Mouse (Mus musculus) hindbrain, embryonic 10.5 days (tissue): ENCODE measurements around the gene Kif26a. TPM values are rescaled to one million over a fixed set of nuclear protein-coding genes. Genes with fewer than 3 reads are reported as not detected.

Experiments used
- DNase-seq: peaks from one replicate; pipeline ENCODE4 v3.0.0-alpha.2; 2017; ENCODE audit warnings: low spot score
- H3K27ac ChIP-seq: fragments of 300-500 bp; sonication (generic); 2 replicates; pipeline ENCODE4 v1.5.1; 2016; ENCODE audit warnings: mild to moderate bottlenecking, moderate library complexity
- H3K27me3 ChIP-seq: fragments of 300-500 bp; sonication (generic); 2 replicates; pipeline ENCODE4 v1.6.1; 2016; ENCODE audit warnings: mild to moderate bottlenecking; ENCODE audit not compliant: poor library complexity, insufficient read depth, severe bottlenecking
- H3K36me3 ChIP-seq: fragments of 300-500 bp; sonication (generic); 2 replicates; pipeline ENCODE4 v1.6.1; 2016; ENCODE audit warnings: mild to moderate bottlenecking, moderate library complexity
- H3K4me1 ChIP-seq: fragments of 300-500 bp; sonication (generic); replicated peaks from 2 replicates; pipeline ENCODE4 v1.6.1; 2016; ENCODE audit warnings: mild to moderate bottlenecking
- H3K4me3 ChIP-seq: fragments of 300-500 bp; sonication (generic); 2 replicates; pipeline ENCODE4 v1.5.1; 2016; ENCODE audit warnings: mild to moderate bottlenecking, moderate library complexity
- H3K9me3 ChIP-seq: fragments of 300-500 bp; sonication (generic); 2 replicates; pipeline ENCODE4 v1.6.1; 2016; ENCODE audit warnings: mild to moderate bottlenecking, moderate library complexity
- WGBS: fragments of 180-500 bp; shearing (Covaris S2); methylation state at CpG from one replicate; pipeline ENCODE4 v1.1.7; 2016; 5-methylcytosine and 5-hydroxymethylcytosine counted together
- polyA plus RNA-seq: library from polyadenylated mRNA; unstranded; fragments of >200 nt; fragmentation: Nextera tagmentation; extraction: Ambion mirVana; gene quantifications from 2 replicates; pipeline ENCODE4 v1.2.1, GENCODE M21; 2016

The Kif26a gene
- polyA plus RNA-seq, 1 experiment from 2014 or later = 3.1 TPM

DNA sequence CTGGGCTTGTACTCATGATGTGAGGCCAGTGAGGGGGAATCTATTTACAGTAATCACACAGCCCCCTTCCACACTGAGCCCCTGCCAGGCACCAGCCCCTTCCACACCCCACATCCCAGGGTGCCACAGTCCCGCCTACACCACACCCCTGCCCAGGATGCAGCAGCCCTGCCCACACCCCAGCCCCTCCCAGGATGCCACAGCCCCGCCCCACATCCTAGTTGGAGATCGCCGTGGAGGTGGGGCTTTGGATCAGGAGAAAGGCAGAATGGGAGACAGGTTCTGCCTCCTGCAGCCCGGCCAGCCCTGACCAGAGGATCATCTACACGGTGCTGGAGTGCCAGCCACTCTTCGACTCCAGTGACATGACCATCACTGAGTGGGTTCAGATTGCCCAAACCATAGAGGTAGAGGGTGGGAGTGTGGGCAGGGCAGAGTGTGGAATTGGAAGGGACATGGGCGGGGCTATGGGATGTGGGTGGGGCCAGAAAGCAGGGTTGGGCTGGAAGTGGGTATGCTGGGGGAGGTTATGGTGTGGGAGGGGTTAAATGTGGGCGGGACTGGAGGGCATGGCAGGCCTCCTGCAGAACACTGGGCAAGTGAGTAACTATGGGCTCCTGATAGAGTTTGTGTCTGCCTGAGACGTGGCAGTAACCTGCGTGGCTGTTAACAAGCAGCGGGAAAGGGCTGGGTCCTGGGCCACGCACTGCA is 33.2 kb upstream of the Kif26a start:
- H3K36me3 ChIP-seq = no peaks in the 10 kb centered on the region
- 19% methylated on average over 13 of the region's 13 CpGs for WGBS
- H3K27ac ChIP-seq = no peak overlapping the region
- peaks cover 28% of the 10 kb centered on the region for H3K27me3 ChIP-seq
- H3K4me1 ChIP-seq = peaks cover 17% of the 10 kb centered on the region
- DNase-seq = no peak
- H3K4me3 ChIP-seq = no peak overlapping the region
- H3K9me3 ChIP-seq = no peaks in the 10 kb centered on the region

DNA sequence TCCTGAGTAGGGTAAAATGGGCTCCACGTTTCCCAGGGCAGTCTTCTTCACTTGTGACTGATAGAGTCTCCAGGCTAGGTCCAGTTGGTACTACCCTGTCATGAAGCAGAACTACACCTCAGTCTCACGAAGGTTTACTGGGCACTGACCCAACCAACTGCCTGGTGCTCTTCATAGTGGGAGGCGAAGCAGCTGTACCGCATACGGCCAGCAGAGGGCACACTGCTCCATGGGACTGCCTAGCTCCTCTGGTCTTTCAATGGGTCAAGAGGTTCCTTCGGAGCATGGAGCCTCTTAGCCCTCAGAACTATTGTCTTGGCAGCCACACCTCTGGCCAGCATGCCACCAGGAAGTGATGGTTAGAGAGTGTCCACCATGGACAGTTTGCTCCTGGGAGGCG is 32.3 kb upstream of the Kif26a start:
- H3K27ac ChIP-seq = no peak overlapping the region
- peak; percentile 89 for DNase-seq
- no peaks in the 10 kb centered on the region for H3K36me3 ChIP-seq
- 10% methylated on average over 7 of the region's 7 CpGs for WGBS
- no peaks in the 10 kb centered on the region for H3K9me3 ChIP-seq
- H3K4me3 ChIP-seq = no peak overlapping the region
- H3K4me1 ChIP-seq = peaks cover 22% of the 10 kb centered on the region
- peaks cover 27% of the 10 kb centered on the region for H3K27me3 ChIP-seq

DNA sequence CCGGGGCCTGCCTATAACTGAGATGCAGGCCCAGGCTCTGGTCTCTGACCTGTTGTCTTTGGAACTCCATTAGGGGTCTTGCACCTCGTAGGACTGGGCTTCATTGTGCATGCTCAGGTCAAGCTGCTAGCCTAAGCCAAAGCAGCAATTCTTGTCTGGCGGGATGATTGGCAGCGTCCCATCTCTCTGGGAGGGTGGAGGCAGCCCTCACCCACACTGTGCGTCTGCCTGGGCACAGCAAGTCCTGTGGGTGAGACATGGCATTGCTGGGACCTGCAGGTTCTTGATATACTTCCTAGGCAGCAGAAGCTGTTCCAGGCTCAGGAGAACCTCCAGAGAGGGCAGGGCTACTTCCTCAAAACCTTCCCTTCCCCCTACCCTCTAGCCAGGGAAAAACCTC is 29.0 kb upstream of the Kif26a start:
- no peak overlapping the region; the same call in 1 of the 2 replicates for H3K27ac ChIP-seq
- H3K4me3 ChIP-seq = no peak overlapping the region
- DNase-seq = no peak
- H3K9me3 ChIP-seq = no peaks in the 10 kb centered on the region
- H3K4me1 ChIP-seq = peaks cover 36% of the 10 kb centered on the region
- H3K36me3 ChIP-seq = no peaks in the 10 kb centered on the region
- H3K27me3 ChIP-seq = peaks cover 24% of the 10 kb centered on the region
- 83% methylated on average over 5 of the region's 5 CpGs for WGBS

DNA sequence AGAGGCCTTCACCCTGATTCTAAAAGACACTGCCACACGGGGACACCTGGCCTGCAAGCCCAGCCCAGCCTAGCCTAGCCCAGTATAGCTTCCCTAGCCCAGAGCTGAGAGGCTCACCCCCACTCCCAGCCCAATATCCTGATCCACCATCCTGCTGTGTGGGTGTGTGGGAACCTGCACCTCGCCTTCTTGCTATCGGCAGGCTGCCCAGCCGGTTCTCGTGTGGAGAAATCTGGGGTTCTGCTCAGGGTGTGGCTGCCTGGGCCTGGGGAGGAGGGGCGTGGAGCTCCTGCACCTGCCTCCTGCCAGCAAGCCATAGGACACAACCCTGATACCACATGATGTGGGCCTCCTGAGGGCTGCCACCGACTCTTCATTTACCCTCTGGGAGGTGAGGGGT is 28.4 kb upstream of the Kif26a start:
- H3K4me1 ChIP-seq = peaks cover 33% of the 10 kb centered on the region
- H3K4me3 ChIP-seq = no peak overlapping the region
- WGBS = 86% methylated on average over 7 of the region's 7 CpGs
- no peak for DNase-seq
- H3K27ac ChIP-seq = peak overlapping the region; percentile 6
- peaks cover 18% of the 10 kb centered on the region for H3K27me3 ChIP-seq
- H3K36me3 ChIP-seq = no peaks in the 10 kb centered on the region
- H3K9me3 ChIP-seq = no peaks in the 10 kb centered on the region

DNA sequence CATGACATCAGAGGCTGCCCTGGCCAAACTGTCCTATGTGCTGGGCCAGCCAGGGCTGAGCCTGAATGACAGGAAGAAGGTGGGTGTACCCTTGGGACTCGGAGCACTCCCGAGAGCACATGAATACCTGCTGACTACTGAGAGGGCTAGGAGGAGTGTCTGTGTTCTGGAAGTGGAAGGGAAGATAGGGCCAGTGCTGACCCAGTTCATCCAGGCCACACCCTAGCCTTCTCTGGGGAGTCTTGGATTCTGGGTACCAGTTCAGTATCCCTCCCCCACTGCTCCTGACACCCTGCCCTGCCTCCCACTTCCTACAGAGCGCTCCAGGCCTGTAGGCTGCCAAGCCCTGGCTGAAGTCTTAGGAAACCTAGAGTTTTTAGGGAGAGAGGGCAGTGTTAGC is 24.8 kb upstream of the Kif26a start:
- 85% methylated on average over 3 of the region's 3 CpGs for WGBS
- peaks cover 9% of the 10 kb centered on the region for H3K27me3 ChIP-seq
- H3K4me3 ChIP-seq = no peak overlapping the region
- H3K27ac ChIP-seq = no peak overlapping the region
- DNase-seq = no peak
- H3K4me1 ChIP-seq = peaks cover 22% of the 10 kb centered on the region
- H3K9me3 ChIP-seq = no peaks in the 10 kb centered on the region
- H3K36me3 ChIP-seq = no peaks in the 10 kb centered on the region

DNA sequence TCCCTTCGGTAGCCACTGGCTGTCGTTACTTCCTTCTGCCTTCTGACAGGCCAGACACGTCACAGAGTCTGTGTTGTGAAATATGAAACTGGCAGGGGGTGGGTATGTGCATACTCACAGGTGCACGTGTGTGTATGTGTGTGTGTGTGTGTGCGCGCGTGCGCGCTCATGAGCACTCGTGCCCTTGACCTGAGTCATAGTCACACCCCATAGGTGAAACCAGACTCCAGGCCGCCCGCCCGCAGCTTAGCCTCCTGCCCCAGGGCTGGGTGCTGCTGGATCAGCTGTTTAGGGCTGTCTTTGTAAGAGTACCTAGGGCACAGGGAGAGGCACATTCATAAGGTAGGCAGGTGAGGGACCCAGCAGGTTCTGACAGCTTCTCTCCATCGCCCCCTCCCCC is 20.1 kb upstream of the Kif26a start:
- Histone ChIP-seq H3K27me3 (peaks cover 54% of the 10 kb centered on the region), H3K4me3 (no peak overlapping the region), H3K27ac (no peak overlapping the region), H3K4me1 (peaks cover 31% of the 10 kb centered on the region), H3K36me3 (no peaks in the 10 kb centered on the region), H3K9me3 (no peaks in the 10 kb centered on the region)
- WGBS = 79% methylated on average over 14 of the region's 14 CpGs
- no peak for DNase-seq

DNA sequence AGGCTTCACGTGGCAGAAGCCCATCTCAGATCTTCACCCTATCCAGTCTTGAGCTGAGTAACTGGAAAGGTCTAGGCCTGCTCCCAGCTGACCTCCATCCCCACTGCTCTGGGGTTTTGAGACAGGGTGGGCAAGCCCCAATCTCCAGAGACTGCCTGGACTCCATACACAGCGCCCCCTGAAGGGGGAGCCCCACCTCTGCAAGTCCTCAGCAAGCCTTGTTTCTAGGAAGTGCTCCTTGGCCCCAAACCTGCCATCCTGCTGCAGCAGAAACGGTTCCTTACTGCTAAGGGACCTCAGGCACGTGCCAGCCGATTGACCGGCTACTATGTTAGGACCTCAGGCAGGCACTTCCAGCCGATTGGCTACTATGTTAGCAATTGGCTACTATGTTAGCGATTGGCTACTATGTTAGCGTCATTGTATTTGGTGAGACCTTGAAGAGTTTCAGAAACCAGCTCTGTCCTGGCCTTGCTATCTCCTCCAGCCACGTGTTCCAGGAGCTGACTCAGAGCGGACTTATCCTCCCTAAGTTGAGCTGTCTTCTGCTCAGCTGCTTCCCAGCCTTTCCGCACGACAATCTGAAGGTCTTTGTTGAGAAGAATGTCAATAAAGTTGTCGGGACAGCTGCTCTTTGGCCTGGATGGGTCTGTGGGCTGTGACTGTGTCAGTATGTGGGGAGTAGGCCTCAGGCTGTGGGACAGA is 18.9 kb upstream of the Kif26a start:
- Histone ChIP-seq H3K4me3 (no peak overlapping the region), H3K36me3 (no peaks in the 10 kb centered on the region), H3K27me3 (peaks cover 66% of the 10 kb centered on the region), H3K4me1 (peaks cover 36% of the 10 kb centered on the region), H3K9me3 (no peaks in the 10 kb centered on the region), H3K27ac (peak overlapping the region; percentile 50; the same call in 1 of the 2 replicates)
- 66% methylated on average over 14 of the region's 14 CpGs for WGBS
- DNase-seq = no peak

DNA sequence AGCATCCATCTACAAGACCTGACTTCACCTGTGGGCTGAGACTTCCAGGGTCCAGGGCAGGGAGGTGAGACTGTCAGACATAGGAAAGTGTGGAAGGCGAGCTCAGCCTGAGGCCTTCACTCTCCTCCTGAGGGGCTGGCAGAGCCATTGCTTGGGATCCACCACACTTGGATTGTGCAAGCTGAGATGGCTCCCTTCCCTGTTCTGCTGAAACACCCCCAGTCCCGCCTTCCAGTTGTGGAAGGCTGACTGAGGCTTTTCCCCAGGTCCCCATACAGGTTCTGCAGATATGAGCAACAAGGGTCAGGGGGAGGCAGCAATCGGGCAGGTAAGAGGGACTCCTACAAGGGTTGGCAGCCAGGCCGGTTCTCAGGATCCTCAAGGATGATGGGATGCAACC is 17.5 kb upstream of the Kif26a start:
- no peak overlapping the region for H3K27ac ChIP-seq
- no peak overlapping the region for H3K4me3 ChIP-seq
- DNase-seq = no peak
- peaks cover 33% of the 10 kb centered on the region for H3K4me1 ChIP-seq
- 78% methylated on average over 4 of the region's 4 CpGs for WGBS
- H3K9me3 ChIP-seq = no peaks in the 10 kb centered on the region
- H3K36me3 ChIP-seq = no peaks in the 10 kb centered on the region
- peaks cover 81% of the 10 kb centered on the region for H3K27me3 ChIP-seq

DNA sequence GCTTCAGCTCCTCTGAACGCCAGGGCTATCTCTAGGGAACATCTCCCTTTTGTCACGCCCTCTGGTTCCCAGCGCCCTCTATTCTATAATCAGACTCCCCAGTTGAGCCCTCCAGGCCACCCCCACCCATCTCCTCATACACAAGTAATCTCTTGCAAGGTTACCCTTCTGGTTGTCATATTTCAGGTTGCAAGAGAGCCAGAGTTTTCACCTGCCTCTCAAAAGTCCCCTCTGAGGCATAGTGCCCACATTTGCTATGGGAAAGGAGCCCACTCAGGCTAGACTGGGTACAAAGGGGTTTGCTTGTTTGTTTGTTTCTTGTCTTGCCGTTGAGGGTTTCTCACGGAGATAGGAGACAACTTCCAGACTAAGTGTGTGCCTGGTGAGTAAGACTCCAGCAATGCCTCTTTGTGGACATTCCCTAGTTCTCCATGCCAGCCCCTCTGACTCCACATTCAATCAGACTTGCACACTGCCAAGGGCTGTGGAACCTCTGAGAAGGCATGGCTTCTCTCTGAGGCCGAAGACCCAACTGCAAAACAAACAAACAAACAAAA is 16.6 kb upstream of the Kif26a start:
- no peak for DNase-seq
- no peaks in the 10 kb centered on the region for H3K9me3 ChIP-seq
- H3K4me3 ChIP-seq = 0 out of 2 replicates have a peak overlapping the region, but pooled peaks have one; percentile 74
- peaks cover 79% of the 10 kb centered on the region for H3K27me3 ChIP-seq
- WGBS = 55% methylated on average over 6 of the region's 6 CpGs
- H3K27ac ChIP-seq = peak overlapping the region; percentile 92; the same call in 1 of the 2 replicates
- H3K36me3 ChIP-seq = no peaks in the 10 kb centered on the region
- H3K4me1 ChIP-seq = peaks cover 33% of the 10 kb centered on the region

DNA sequence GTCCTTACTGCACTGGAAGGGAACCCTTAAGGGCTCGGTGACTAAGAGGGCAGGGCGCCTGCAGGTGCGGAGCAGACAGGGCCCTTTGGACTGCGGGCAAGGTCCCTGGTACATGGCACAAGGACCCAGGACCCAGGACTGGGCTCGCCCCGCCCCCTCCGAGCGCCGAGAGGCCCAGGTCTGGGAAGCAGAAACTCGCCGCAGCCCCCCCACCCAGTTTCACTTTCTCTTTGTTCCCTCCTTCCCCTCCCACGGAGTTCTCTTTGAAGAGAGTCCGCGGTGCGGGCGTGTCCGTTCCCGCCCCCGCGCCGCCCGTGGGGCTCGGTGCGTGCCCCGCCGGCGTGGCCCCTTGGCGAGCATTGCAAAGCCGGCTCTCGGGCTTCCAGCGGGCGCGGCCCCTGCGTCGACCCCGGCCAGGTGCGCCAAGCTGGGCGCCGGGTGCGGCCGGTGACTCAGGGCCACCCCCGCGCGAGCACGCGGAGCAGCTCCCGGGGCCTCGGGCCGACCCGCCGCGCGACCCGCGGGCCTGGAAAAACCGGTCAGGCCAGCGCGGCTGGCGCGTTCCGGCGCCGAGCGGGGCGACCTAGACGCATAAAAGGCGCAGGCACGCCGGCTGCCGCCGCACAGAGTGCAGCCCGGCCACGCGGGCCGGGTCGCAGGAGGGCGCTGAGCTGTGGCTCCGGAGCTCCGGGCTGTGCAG is 15.7 kb upstream of the Kif26a start:
- peaks cover 33% of the 10 kb centered on the region for H3K4me1 ChIP-seq
- H3K36me3 ChIP-seq = no peaks in the 10 kb centered on the region
- H3K27me3 ChIP-seq = peaks cover 84% of the 10 kb centered on the region
- no peaks in the 10 kb centered on the region for H3K9me3 ChIP-seq
- under 1% methylated on average over 79 of the region's 79 CpGs for WGBS
- peak overlapping the region; percentile 92 for H3K27ac ChIP-seq
- DNase-seq = peak; percentile 67
- H3K4me3 ChIP-seq = peak overlapping the region; percentile 74

DNA sequence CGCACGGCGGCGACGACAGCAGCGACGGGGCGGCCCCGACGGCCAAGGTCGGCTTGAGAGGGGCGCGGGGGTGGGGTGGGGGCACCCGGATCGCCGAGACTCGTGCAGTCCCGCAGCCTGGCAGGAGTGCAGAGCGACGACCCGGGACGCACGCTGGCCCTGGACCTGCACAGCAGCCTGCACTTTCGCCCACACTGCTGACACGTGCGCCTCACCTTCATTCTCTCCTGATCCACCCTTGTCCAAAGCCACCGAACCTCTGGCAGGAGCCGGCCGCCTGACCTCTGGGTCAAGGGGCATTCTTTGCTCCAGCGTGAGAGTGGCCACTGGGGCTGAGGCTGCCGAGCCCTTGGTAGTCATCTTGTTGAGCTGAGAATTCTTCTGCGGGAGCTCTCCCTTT is 15.1 kb upstream of the Kif26a start:
- Histone ChIP-seq H3K4me1 (peaks cover 33% of the 10 kb centered on the region), H3K27ac (peak overlapping the region; percentile 92), H3K27me3 (peaks cover 85% of the 10 kb centered on the region), H3K9me3 (no peaks in the 10 kb centered on the region), H3K4me3 (peak overlapping the region; percentile 74), H3K36me3 (no peaks in the 10 kb centered on the region)
- 10% methylated on average over 32 of the region's 32 CpGs for WGBS
- DNase-seq = peak; percentile 27

DNA sequence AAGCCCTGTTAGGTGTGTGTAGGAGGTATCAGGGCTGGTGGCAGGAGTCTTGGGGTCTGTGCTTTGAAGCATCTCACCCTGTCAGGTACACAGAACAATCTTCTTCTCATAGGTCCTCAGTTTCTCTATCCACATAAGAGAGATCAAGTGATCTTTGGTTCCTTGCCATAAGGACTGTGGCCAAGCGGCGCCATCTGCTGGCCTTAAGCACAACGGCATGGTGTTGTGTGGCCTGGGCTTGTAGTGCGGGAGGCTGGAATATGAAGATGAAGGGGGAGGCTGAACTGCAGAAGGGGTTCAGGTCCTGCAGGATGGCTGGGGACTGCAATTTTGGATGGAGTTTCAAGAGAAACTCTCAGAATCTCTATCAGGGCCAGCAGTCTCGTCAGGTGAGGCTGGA is 5.8 kb upstream of the Kif26a start:
- peaks cover 37% of the 10 kb centered on the region for H3K4me1 ChIP-seq
- 7% methylated on average over 5 of the region's 5 CpGs for WGBS
- H3K27me3 ChIP-seq = peaks cover 62% of the 10 kb centered on the region
- no peaks in the 10 kb centered on the region for H3K36me3 ChIP-seq
- no peak overlapping the region for H3K4me3 ChIP-seq
- no peak overlapping the region for H3K27ac ChIP-seq
- H3K9me3 ChIP-seq = no peaks in the 10 kb centered on the region
- DNase-seq = peak; percentile 59

DNA sequence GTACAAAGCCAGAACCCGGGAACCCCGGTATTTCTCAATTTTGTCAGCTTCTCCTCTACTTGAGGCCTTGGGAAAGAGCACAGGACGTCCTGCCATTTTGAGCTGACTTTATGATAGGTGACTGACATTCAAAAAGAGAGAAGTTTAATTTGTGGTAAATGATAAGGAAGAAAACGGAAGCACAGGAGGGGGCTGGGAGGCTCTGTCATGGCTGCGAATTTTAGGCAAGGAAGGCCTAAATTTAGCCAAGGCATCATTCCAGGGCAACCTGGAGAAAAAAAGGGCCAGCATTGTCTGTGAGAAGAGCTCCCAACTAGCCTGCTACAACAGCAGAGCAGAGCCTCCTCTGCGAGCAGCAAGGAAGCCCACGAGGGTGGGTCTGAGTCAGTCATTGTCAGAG is 5.3 kb upstream of the Kif26a start:
- 55% methylated on average over 7 of the region's 7 CpGs for WGBS

More for the DNA sequence above, 5.3 kb upstream of the Kif26a start:
- Histone ChIP-seq H3K27me3 (peaks cover 59% of the 10 kb centered on the region), H3K27ac (no peak overlapping the region), H3K9me3 (no peaks in the 10 kb centered on the region), H3K4me1 (peaks cover 42% of the 10 kb centered on the region), H3K36me3 (no peaks in the 10 kb centered on the region), H3K4me3 (no peak overlapping the region)
- DNase-seq = no peak
